Mouse (Mus musculus) heart, embryonic 15.5 days (tissue): ENCODE measurements around the gene Nox1. TPM values are rescaled to one million over a fixed set of nuclear protein-coding genes. Genes with fewer than 3 reads are reported as not detected.

ENCODE experiments used
- ATAC-seq: fragments of 200-750 bp; cut with Nextera tagmentation; replicated peaks from 2 replicates; pipeline ENCODE4 v1.8.0; 2017; ENCODE audit warnings: low read depth, moderate TSS enrichment; ENCODE audit not compliant: insufficient number of reproducible peaks, insufficient read depth, low FRiP score
- H3K27ac ChIP-seq: fragments of 300-500 bp; sonication (generic); 2 replicates; pipeline ENCODE4 v1.5.1; 2015; ENCODE audit warnings: mild to moderate bottlenecking, inconsistent platforms
- H3K27me3 ChIP-seq: fragments of 300-500 bp; sonication (generic); 2 replicates; pipeline ENCODE4 v1.6.1; 2015; ENCODE audit warnings: inconsistent platforms
- H3K36me3 ChIP-seq: fragments of 300-500 bp; sonication (generic); 2 replicates; pipeline ENCODE4 v1.6.1; 2015; ENCODE audit warnings: mild to moderate bottlenecking, inconsistent platforms
- H3K4me1 ChIP-seq: fragments of 300-500 bp; sonication (generic); replicated peaks from 2 replicates; pipeline ENCODE4 v1.6.1; 2015; ENCODE audit warnings: inconsistent platforms
- H3K4me2 ChIP-seq: fragments of 300-500 bp; sonication (generic); 2 replicates; pipeline ENCODE4 v1.6.1; 2015; ENCODE audit warnings: inconsistent platforms, mild to moderate bottlenecking, moderate library complexity
- H3K4me3 ChIP-seq: fragments of 300-500 bp; sonication (generic); 2 replicates; pipeline ENCODE4 v1.5.1; 2015; ENCODE audit warnings: mild to moderate bottlenecking, inconsistent platforms
- H3K9ac ChIP-seq: fragments of 300-500 bp; sonication (generic); 2 replicates; pipeline ENCODE4 v1.6.1; 2015; ENCODE audit warnings: mild to moderate bottlenecking, inconsistent platforms
- H3K9me3 ChIP-seq: fragments of 300-500 bp; sonication (generic); replicated peaks from 2 replicates; pipeline ENCODE4 v1.6.1; 2016; ENCODE audit warnings: inconsistent platforms
- WGBS: fragments of 180-500 bp; shearing (Covaris S2); methylation state at CpG from one replicate; pipeline ENCODE4 v1.1.7; 2015; ENCODE audit warnings: mixed read lengths; 5-methylcytosine and 5-hydroxymethylcytosine counted together
- polyA plus RNA-seq: library from polyadenylated mRNA; unstranded; fragments of >200 nt; fragmentation: Nextera tagmentation; extraction: Ambion mirVana; gene quantifications from 2 replicates; pipeline ENCODE4 v1.2.1, GENCODE M21; 2015

The Nox1 gene
- polyA plus RNA-seq, 1 experiment from 2014 or later: 0.21 TPM

- Histone ChIP-seq H3K36me3 (no peaks in the 10 kb centered on the region), H3K27ac (no peak overlapping the region), H3K9ac (no peak overlapping the region), H3K4me2 (no peak overlapping the region), H3K9me3 (no peaks in the 10 kb centered on the region), H3K27me3 (no peaks in the 10 kb centered on the region), H3K4me1 (no peaks in the 10 kb centered on the region), H3K4me3 (no peak overlapping the region)
- no peak for ATAC-seq
- 84% methylated on average over 1 of the region's 1 CpGs for WGBS
These were observed 47.1 kb downstream of the Nox1 start for GRCm38 (mm10) chrX:134174699-134175098.

DNA sequence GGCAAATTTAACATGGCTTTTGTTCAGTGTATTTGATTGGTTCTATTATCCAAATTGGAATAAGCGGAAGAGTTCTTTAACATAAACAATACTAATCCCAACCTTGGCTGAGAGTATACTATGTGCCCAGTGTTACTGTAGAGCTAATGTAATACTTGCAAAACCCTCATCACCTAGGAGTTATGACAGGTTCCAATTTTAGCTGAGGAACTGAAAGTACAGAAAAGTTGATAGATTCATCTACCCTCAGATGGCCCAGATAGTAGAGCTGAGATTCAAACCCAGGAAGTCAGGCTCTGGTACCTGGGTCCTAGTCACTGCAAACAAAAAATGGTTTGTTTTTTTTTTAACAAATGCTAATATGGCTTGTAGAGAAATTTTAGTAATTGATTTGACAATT, 51.2 kb downstream of the Nox1 start:
- H3K4me3 ChIP-seq: no peak overlapping the region
- H3K4me1 ChIP-seq: no peaks in the 10 kb centered on the region
- no peaks in the 10 kb centered on the region for H3K36me3 ChIP-seq
- no peak overlapping the region for H3K27ac ChIP-seq
- no peaks in the 10 kb centered on the region for H3K9me3 ChIP-seq
- 89% methylated on average over 1 of the region's 1 CpGs for WGBS
- H3K27me3 ChIP-seq: no peaks in the 10 kb centered on the region
- H3K4me2 ChIP-seq: no peak overlapping the region
- H3K9ac ChIP-seq: no peak overlapping the region
- no peak for ATAC-seq

DNA sequence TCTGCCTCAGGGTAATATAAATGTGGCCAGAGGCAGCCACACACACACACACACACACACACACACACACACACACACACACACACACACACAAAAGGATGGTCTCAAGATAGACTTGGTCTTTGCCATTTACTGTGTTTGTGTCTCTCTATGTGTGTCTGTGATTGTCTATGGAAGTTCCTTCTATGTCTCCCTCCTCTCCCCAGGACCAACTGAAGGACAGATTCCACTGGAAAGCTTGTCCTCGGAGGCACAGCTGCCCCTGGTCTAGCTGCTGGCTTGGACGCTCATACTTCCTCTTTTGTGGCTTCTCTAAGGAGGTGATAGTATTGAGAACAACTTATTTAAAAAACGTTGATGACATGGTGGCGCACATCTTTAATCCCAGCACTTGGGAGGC, 58.3 kb downstream of the Nox1 start:
- no peak overlapping the region for H3K9ac ChIP-seq
- H3K9me3 ChIP-seq: no peaks in the 10 kb centered on the region
- no peaks in the 10 kb centered on the region for H3K27me3 ChIP-seq
- H3K27ac ChIP-seq: no peak overlapping the region
- no peaks in the 10 kb centered on the region for H3K4me1 ChIP-seq
- WGBS: 48% methylated on average over 4 of the region's 4 CpGs
- no peak overlapping the region for H3K4me2 ChIP-seq
- no peak for ATAC-seq
- H3K36me3 ChIP-seq: no peaks in the 10 kb centered on the region
- H3K4me3 ChIP-seq: no peak overlapping the region

GRCm38 (mm10) chrX:134162826-134163225, 58.9 kb downstream of the Nox1 start:
- ATAC-seq: no peak
- Histone ChIP-seq H3K27ac (no peak overlapping the region), H3K9me3 (no peaks in the 10 kb centered on the region), H3K36me3 (no peaks in the 10 kb centered on the region), H3K4me1 (no peaks in the 10 kb centered on the region), H3K9ac (no peak overlapping the region), H3K4me2 (peak overlapping the region; percentile 47), H3K4me3 (peak overlapping the region; percentile 11), H3K27me3 (no peaks in the 10 kb centered on the region)
- 22% methylated on average over 11 of the region's 11 CpGs for WGBS

DNA sequence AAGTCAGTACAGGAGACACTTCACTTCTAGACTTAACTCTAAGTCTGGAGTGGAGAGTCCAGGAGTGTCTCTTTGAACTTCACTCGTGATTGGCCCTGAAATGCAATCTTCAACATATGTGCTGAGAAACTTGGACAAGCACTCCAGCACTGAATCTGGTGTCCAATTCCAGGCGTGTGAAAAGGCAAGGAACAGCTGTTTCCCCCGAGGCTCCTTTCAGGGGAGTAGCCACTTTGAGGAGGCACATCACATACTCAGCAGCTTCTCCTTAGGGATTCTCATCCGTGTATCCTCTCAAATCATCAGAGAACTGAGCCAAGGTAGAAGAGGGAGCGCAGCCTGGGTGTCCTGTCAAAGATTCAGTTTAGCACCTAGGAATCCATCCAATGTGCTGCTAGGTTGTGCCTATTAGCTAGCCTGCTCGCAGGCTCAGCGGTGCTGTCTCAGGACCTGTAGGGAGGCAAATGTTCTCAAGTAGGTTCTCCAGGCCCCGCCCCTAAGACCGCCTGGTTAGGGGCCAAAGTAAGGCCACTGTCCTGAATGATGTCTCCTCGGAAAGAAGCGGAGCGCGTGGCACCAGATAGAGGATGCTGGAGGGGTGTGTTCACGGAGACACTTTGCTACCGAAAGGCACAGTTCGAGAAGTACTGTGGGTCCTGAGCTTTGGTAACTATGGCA, 59.6 kb downstream of the Nox1 start, which contains the start of gene Xkrx:
TSS of gene Xkrx (minus strand) at position 34 of the 678 bp plus-strand sequence.
- Histone ChIP-seq H3K4me3 (peak within 1 kb of the TSS; percentile 11), H3K4me2 (peak within 1 kb of the TSS; percentile 47), H3K9ac (no peak within 1 kb of the TSS), H3K9me3 (no peaks in the 10 kb centered on the region), H3K4me1 (no peaks in the 10 kb centered on the region), H3K27me3 (no peaks in the 10 kb centered on the region), H3K27ac (no peak within 1 kb of the TSS), H3K36me3 (no peaks in the 10 kb centered on the region)
- 29% methylated on average over 16 of the region's 16 CpGs for WGBS
- no peak for ATAC-seq

- no peak overlapping the region for H3K4me3 ChIP-seq
- no peak overlapping the region for H3K4me2 ChIP-seq
- ATAC-seq: no peak
- no peak overlapping the region for H3K27ac ChIP-seq
- no peaks in the 10 kb centered on the region for H3K36me3 ChIP-seq
- WGBS: 76% methylated on average over 2 of the region's 2 CpGs
- no peaks in the 10 kb centered on the region for H3K4me1 ChIP-seq
- H3K9me3 ChIP-seq: no peaks in the 10 kb centered on the region
- H3K9ac ChIP-seq: no peak overlapping the region
- H3K27me3 ChIP-seq: no peaks in the 10 kb centered on the region
These were observed 61.3 kb downstream of the Nox1 start for GRCm38 (mm10) chrX:134160442-134160841.

- no peak for ATAC-seq
- no peaks in the 10 kb centered on the region for H3K4me1 ChIP-seq
- no peak overlapping the region for H3K27ac ChIP-seq
- no peaks in the 10 kb centered on the region for H3K36me3 ChIP-seq
- no peaks in the 10 kb centered on the region for H3K9me3 ChIP-seq
- H3K9ac ChIP-seq: no peak overlapping the region
- no peak overlapping the region for H3K4me3 ChIP-seq
- H3K27me3 ChIP-seq: no peaks in the 10 kb centered on the region
- 36% methylated on average over 7 of the region's 7 CpGs for WGBS
- H3K4me2 ChIP-seq: no peak overlapping the region
These were observed 63.6 kb downstream of the Nox1 start for GRCm38 (mm10) chrX:134158151-134158550.

GRCm38 (mm10) chrX:134141986-134142385, 79.8 kb downstream of the Nox1 start:
- Histone ChIP-seq H3K4me1 (no peaks in the 10 kb centered on the region), H3K9me3 (no peaks in the 10 kb centered on the region), H3K4me3 (no peak overlapping the region), H3K27ac (no peak overlapping the region), H3K9ac (no peak overlapping the region), H3K4me2 (no peak overlapping the region), H3K27me3 (no peaks in the 10 kb centered on the region), H3K36me3 (no peaks in the 10 kb centered on the region)
- no peak for ATAC-seq
- 58% methylated on average over 4 of the region's 4 CpGs for WGBS

- H3K9me3 ChIP-seq: no peaks in the 10 kb centered on the region
- no peak overlapping the region for H3K9ac ChIP-seq
- no peaks in the 10 kb centered on the region for H3K36me3 ChIP-seq
- 72% methylated on average over 1 of the region's 1 CpGs for WGBS
- H3K27me3 ChIP-seq: no peaks in the 10 kb centered on the region
- no peak overlapping the region for H3K27ac ChIP-seq
- no peaks in the 10 kb centered on the region for H3K4me1 ChIP-seq
- ATAC-seq: no peak
- no peak overlapping the region for H3K4me2 ChIP-seq
- no peak overlapping the region for H3K4me3 ChIP-seq
These were observed 80.2 kb downstream of the Nox1 start for GRCm38 (mm10) chrX:134141551-134141950.

DNA sequence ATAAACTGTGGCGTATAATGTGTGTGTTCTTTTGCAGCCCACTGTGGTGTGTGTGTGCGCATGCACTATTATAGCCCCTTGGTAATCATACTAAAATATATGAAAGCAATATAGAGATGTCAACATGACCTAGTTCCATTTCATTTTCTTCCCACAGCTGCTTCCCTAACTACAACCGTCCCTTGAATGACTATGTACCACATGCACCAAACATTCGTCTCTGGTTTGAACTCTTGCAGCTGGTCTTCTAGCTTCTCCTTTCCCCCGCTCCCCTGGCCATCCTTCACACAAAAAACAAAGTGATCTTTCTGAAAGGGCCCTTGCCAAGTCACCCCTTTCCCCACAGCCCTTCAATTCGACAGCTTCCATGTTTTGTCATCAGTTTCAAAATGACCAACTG, 81.7 kb downstream of the Nox1 start:
- no peak for ATAC-seq
- Histone ChIP-seq H3K4me2 (no peak overlapping the region), H3K36me3 (no peaks in the 10 kb centered on the region), H3K27me3 (no peaks in the 10 kb centered on the region), H3K9ac (no peak overlapping the region), H3K9me3 (no peaks in the 10 kb centered on the region), H3K27ac (no peak overlapping the region), H3K4me1 (no peaks in the 10 kb centered on the region), H3K4me3 (no peak overlapping the region)
- WGBS: 73% methylated on average over 6 of the region's 6 CpGs

GRCm38 (mm10) chrX:134133821-134134220, 87.9 kb downstream of the Nox1 start:
- Histone ChIP-seq H3K9ac (no peak overlapping the region), H3K4me1 (no peaks in the 10 kb centered on the region), H3K9me3 (no peaks in the 10 kb centered on the region), H3K27ac (no peak overlapping the region), H3K27me3 (no peaks in the 10 kb centered on the region), H3K4me3 (no peak overlapping the region), H3K36me3 (no peaks in the 10 kb centered on the region), H3K4me2 (no peak overlapping the region)
- no peak for ATAC-seq
- WGBS: 43% methylated on average over 3 of the region's 3 CpGs

DNA sequence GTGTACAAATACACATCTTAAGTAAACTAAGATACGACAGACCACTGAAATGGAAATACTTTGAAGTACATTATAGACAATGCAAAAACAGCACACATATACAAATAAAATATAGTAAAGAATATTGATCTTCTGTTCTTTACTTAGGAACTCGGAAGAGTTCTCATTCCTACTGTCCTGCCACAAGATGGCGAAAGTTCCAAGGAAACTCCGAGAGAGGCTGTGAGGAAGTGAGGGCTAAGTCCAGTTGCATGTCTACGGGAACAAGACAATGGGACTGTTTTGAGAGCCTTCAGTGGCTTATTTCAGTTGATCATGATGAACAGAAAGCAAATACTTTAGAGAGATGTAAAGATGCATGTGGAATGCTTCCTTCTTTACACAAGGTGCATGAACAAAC, 89.5 kb downstream of the Nox1 start:
- Histone ChIP-seq H3K4me1 (no peaks in the 10 kb centered on the region), H3K4me2 (no peak overlapping the region), H3K9ac (no peak overlapping the region), H3K36me3 (no peaks in the 10 kb centered on the region), H3K27ac (no peak overlapping the region), H3K9me3 (no peaks in the 10 kb centered on the region), H3K4me3 (no peak overlapping the region), H3K27me3 (peaks cover 3% of the 10 kb centered on the region; the same call in 1 of the 2 replicates)
- no peak for ATAC-seq
- 32% methylated on average over 5 of the region's 5 CpGs for WGBS
